Mouse (Mus musculus) stomach, postnatal 0 days (tissue): ENCODE results near the gene Tpbgl.

Experiments
- CTCF ChIP-seq: IDR thresholded peaks from 2 replicates; pipeline ENCODE4 v1.5.1; 2016; ENCODE audit warnings: antibody characterized with exemption, low read depth, mild to moderate bottlenecking, moderate library complexity
- EP300 ChIP-seq: optimal IDR thresholded peaks from 2 replicates; pipeline ENCODE3; 2016; ENCODE audit warnings: antibody characterized with exemption

- TF ChIP-seq EP300 (no peak), CTCF (no peak)
These were observed 44.6 kb downstream of the Tpbgl start for GRCm38 (mm10) chr7:99582306-99582705.
